Mouse (Mus musculus): ENCODE data around the gene Il6. TPM values are rescaled to one million over a fixed set of nuclear protein-coding genes. Genes with fewer than 3 reads are reported as not detected.

The Il6 gene
- total RNA-seq, 2 experiments from 2014 or later: 0.86 to 2.7 TPM

Other genes starting within 250 kb of the Il6 start
- 196 and 209 TPM in 2 replicates for gene Tyms, start 60.5 kb downstream of the Il6 start, total RNA-seq (2015)
- gene Tyms, start 60.5 kb downstream of the Il6 start, total RNA-seq (2017): 150 and 174 TPM in 2 replicates
- gene Garem2, start 92.0 kb downstream of the Il6 start, total RNA-seq (2015): 0.07 TPM in 1 of 2 replicates, not detected in the other
- not detected in 2 replicates for gene Garem2, start 92.0 kb downstream of the Il6 start, total RNA-seq (2017)
- not detected in 2 replicates for gene 3110082J24Rik, start 93.0 kb downstream of the Il6 start, total RNA-seq (2015)
- not detected in 2 replicates for gene 3110082J24Rik, start 93.0 kb downstream of the Il6 start, total RNA-seq (2017)
- 49.5 and 54.4 TPM in 2 replicates for gene Hadha, start 142.0 kb downstream of the Il6 start, total RNA-seq (2015)
- 133 and 148 TPM in 2 replicates for gene Hadha, start 142.0 kb downstream of the Il6 start, total RNA-seq (2017)
- gene Hadhb, start 142.1 kb downstream of the Il6 start, total RNA-seq (2015): 61.8 and 69.7 TPM in 2 replicates
- gene Hadhb, start 142.1 kb downstream of the Il6 start, total RNA-seq (2017): 65.1 and 82.6 TPM in 2 replicates
- gene Adgrf3, start 192.6 kb downstream of the Il6 start, total RNA-seq (2015): 0.27 TPM in 1 of 2 replicates, not detected in the other
- gene Adgrf3, start 192.6 kb downstream of the Il6 start, total RNA-seq (2017): not detected in 2 replicates
- 36.0 and 38.8 TPM in 2 replicates for gene Selenoi, start 219.5 kb downstream of the Il6 start, total RNA-seq (2015)
- gene Selenoi, start 219.5 kb downstream of the Il6 start, total RNA-seq (2017): 47.5 and 67.4 TPM in 2 replicates